In the genomic region with DNA sequence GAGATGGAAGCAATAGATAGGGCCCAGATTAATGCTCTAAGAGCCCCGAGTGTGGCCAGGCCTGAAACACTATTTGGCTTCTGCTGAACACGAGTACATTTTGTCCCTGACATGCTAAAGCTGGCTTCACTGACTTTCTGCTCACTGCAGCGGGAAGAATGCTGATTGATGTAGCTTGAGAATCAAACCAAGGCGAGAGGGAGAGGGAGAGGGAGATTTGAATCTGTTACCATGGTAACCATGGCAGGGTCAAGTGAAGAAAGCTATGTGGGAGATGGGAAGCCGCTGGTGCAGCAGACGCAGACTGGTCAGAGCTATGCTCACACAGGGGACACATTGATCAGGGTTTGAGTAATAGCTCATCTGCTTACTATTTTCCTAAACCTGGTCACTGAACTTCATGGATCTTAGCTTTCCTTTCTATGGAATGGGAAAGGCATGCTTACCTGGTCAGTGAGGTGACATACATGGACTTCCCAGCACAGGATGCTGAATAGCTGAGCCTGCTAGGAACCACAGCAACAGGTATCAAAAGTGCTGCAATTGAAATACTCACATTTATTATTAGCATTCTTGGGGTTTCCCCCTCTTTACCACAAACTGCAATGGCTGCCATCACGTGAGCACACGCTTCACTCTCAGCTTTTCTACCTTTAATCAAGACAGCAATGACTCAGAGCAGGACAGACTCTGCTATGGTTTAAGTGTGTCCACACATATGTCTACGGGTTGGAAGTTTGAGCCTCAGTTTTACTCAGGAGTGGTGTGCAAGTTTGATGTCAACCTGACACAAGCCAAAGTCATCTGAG, we compare ENCODE assay signal across 7 mouse cellular contexts. TPM values are rescaled to one million over a fixed set of nuclear protein-coding genes. Genes with fewer than 3 reads are reported as not detected.
A peak's percentile ranks its signal among the peaks of the same experiment; 100 is the strongest.
DNase-seq lines count a peak whose midpoint lies in the region; ATAC-seq lines count a peak whose summit lies in the region.

No protein-coding gene starts in this region.

- peak; percentile 67 for DNase-seq in CD4-positive, CD25-positive, alpha-beta regulatory T cell, adult 2 months (ENCODE audit: low read depth, low spot score)
- DNase-seq in ES-CJ7 (ENCODE audit: low read depth, low spot score), result peak; percentile 23
- peak; percentile 48 for DNase-seq in forelimb bud, embryonic 11.5 days (ENCODE audit: low read depth, low spot score)
- DNase-seq in lung, postnatal 25 days (ENCODE audit: low spot score), result peak; percentile 12
- DNase-seq in layer of hippocampus, postnatal 10 days (ENCODE audit: low spot score in 2 of 2), result no peak

- no peak for ATAC-seq in megakaryocyte, adult 5-6 weeks (ENCODE audit: poor library complexity, severe bottlenecking)
- ATAC-seq in megakaryocyte-erythroid progenitor cell, adult 5-6 weeks (replicated peaks; ENCODE audit: low FRiP score, low TSS enrichment, poor library complexity, severe bottlenecking), result no peak

RNA-seq across cellular contexts. Expression of a gene that starts 56.9 kb away (rescaled TPM):
- total RNA-seq in megakaryocyte, adult 5-6 weeks (2015), result 67.9 and 69.6 TPM in 2 replicates
- total RNA-seq in megakaryocyte, adult 5-6 weeks (2017), result 120 and 132 TPM in 2 replicates
- total RNA-seq in layer of hippocampus, postnatal 10 days (2021), result 100 to 1,000 TPM; 367 to 390 TPM
- 105 TPM in 2 replicates for total RNA-seq in megakaryocyte-erythroid progenitor cell, adult 5-6 weeks (2014; fragmentation: Nextera tagmentation)
- 120 and 168 TPM in 2 replicates for total RNA-seq in megakaryocyte-erythroid progenitor cell, adult 5-6 weeks (2017)

Comparison
In these comparisons a context has a peak if more than half of its experiments do, and no peak if none do; other contexts are left out.
1. DNase-seq: peak in CD4-positive, CD25-positive, alpha-beta regulatory T cell, adult 2 months (single experiment), ES-CJ7 (single experiment), forelimb bud, embryonic 11.5 days (single experiment) and lung, postnatal 25 days (single experiment); none in layer of hippocampus, postnatal 10 days (0 of 2).